Mouse (Mus musculus): ENCODE measurements around the gene Pfkp.

DNA sequence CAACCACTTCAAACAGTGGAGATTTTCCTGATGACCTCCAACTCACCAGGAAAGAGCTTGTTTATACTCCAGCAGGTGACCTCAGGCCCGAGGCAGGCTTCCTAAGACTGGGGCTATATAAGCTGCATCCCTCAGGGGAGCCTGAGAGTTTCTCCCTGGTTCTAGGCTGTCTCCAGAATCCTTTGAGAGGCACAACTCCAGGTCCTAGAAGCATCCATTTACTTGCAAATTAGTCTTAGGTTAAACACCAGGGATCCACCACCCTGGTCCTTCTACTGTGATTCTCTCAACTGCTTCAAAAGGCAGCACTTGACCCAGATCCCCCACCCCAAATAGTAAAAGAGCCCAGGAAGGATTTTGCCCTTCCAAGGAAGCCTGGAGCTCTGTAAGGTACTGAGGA lies 10.2 kb downstream of the Pfkp start:
- TF ChIP-seq NELFE (IDR thresholded peaks at IDR 0.05; ENCODE audit: low read depth, low read length): no peak
- TF ChIP-seq USF2 (IDR thresholded peaks at IDR 0.05; ENCODE audit: borderline replicate concordance in 1 of 2, insufficient read depth in 1 of 2, low read depth in 1 of 2, low read length in 2 of 2): no peak
- no peak for TF ChIP-seq ZNF384 (IDR thresholded peaks at IDR 0.05; ENCODE audit: low read depth, low read length)
- no peak for TF ChIP-seq USF1 (IDR thresholded peaks at IDR 0.05; ENCODE audit: low read depth, low read length)
- TF ChIP-seq CTCF (IDR thresholded peaks at IDR 0.05 in 2 of 3, conservative IDR thresholded peaks at IDR 0.05 in 1 of 3; ENCODE audit: control insufficient read depth in 1 of 3, insufficient read depth in 1 of 3, low read depth in 2 of 3, low read length in 3 of 3, poor library complexity in 1 of 3, severe bottlenecking in 1 of 3): no peak
- TF ChIP-seq EP300 (IDR thresholded peaks at IDR 0.05; ENCODE audit: low read depth in 1 of 2, low read length in 2 of 2): no peak
